Mouse (Mus musculus): ENCODE results near the gene Adamtsl1. TPM values are rescaled to one million over a fixed set of nuclear protein-coding genes. Genes with fewer than 3 reads are reported as not detected.
A peak's percentile ranks its signal among the peaks of the same experiment; 100 is the strongest.

The Adamtsl1 gene
- total and polyA plus RNA-seq, 2 experiments from 2014 or later, result 4.2 to 12.6 TPM

DNA sequence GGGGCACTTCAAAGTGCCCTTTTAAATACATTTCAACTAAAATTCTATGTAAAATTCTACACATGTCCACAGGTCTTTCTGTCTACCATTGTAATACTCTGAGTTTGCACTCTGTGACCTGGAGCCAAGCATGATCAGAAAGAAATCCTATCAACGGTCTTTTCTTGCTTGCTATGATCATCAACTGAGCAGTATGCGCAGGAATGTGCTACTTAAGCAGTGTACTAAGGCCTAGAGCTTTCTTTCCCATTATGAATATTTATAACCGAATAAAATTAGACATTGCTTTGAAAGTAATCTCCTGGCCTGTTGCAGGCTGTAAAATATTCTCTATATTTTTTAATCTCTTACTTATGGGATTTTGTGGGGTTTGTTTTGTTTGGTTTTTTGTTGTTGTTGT is 248.7 kb downstream of the Adamtsl1 start:
- ATAC-seq (peak; percentile 58), DNase-seq (no peak)
- TF ChIP-seq CTCF (IDR thresholded peaks at IDR 0.05; ENCODE audit: low read depth), result no peak
- Histone ChIP-seq H3K4me2 (ENCODE audit: low read depth) (no peak overlapping the region), H3K9me3 (ENCODE audit: low read length) (no peaks in the 10 kb centered on the region), H3K27ac (ENCODE audit: low read depth, low read length) (no peak overlapping the region), H3K36me3 (ENCODE audit: insufficient read depth) (no peaks in the 10 kb centered on the region), H3K9ac (no peak overlapping the region), H3K27me3 (ENCODE audit: insufficient read depth, low read length) (no peaks in the 10 kb centered on the region), H3K4me1 (ENCODE audit: insufficient read depth) (no peaks in the 10 kb centered on the region; the same call in 1 of the 2 replicates), H3K4me3 (ENCODE audit: low read depth, low read length) (no peak overlapping the region)
- WGBS, result 51% methylated on average over 3 of the region's 3 CpGs

DNA sequence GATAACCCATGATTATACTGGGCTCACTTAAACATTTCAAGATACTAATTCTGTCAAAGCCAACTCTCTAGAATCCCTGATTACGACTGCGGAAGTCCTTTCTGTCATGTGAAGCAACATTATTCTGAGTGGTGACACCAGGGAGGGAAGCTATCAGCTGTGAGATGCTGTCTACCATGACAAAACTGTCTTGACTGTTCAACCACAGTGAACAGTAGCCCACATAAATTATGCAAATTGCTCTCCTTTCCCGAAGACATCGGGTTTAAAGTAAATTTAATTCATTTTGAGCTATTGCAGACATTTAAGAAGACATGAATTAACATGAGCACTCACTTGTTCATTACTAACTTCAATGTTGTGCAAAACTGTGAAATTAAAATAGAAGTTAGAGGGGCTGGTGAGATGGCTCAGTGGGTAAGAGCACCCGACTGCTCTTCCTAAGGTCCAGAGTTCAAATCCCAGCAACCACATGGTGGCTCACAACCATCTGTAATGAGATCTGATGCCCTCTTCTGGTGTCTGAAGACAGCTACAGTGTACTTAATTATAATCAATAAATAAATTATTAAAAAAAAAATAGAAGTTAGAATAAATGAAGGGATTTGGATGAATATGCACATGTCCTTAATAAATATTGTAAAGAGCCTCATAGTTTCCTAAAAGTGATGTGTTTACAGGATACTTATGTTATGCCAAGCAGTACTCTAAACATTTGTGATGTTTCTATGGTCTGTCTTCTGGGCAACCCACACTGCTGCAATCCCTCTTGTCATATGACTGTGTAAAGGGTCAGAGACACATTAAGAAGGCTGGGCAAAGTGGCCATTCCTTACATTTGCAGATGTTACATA is 249.4 kb downstream of the Adamtsl1 start:
- Histone ChIP-seq H3K4me2 (ENCODE audit: low read depth) (no peak overlapping the region), H3K4me3 (ENCODE audit: low read depth, low read length) (no peak overlapping the region), H3K36me3 (ENCODE audit: insufficient read depth) (no peaks in the 10 kb centered on the region), H3K27me3 (ENCODE audit: insufficient read depth, low read length) (no peaks in the 10 kb centered on the region), H3K4me1 (ENCODE audit: insufficient read depth) (peaks cover 3% of the 10 kb centered on the region; the same call in 1 of the 2 replicates), H3K27ac (ENCODE audit: low read depth, low read length) (no peak overlapping the region), H3K9ac (no peak overlapping the region), H3K9me3 (ENCODE audit: low read length) (no peaks in the 10 kb centered on the region)
- TF ChIP-seq CTCF (IDR thresholded peaks at IDR 0.05; ENCODE audit: low read depth), result no peak
- DNase-seq, result peak; percentile 38
- ATAC-seq, result peak; percentile 89
- 37% methylated on average over 5 of the region's 5 CpGs for WGBS

DNA sequence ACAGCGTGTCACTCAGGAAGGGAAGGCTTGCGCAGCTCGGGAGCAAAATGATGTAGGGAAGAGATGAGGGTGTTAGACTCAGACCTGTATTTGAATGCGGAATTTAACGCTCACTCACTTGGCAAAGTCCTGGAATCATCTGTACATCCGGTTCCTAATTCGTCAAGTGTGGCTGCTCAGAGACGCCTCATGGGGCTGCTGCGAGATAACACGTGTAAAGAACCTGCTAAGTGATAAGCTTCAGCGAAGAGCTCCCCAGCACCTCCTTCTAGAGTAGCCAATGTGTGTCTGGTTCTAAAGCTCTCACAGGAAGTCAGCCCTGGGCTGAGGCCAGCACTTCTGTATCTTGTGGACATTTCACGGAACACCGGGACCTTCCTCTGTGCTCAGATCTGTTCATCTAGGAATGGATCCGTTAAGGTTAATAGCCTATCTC is 250.1 kb downstream of the Adamtsl1 start:
- peaks cover 5% of the 10 kb centered on the region; the same call in 1 of the 2 replicates for H3K4me1 ChIP-seq (ENCODE audit: insufficient read depth)
- ATAC-seq (no peak), DNase-seq (no peak)
- H3K9me3 ChIP-seq (ENCODE audit: low read length), result no peaks in the 10 kb centered on the region
- no peak overlapping the region for H3K4me3 ChIP-seq (ENCODE audit: low read depth, low read length)
- H3K9ac ChIP-seq, result no peak overlapping the region
- no peak overlapping the region for H3K27ac ChIP-seq (ENCODE audit: low read depth, low read length)
- 76% methylated on average over 14 of the region's 14 CpGs for WGBS
- TF ChIP-seq CTCF (IDR thresholded peaks at IDR 0.05; ENCODE audit: low read depth), result no peak
- no peaks in the 10 kb centered on the region for H3K27me3 ChIP-seq (ENCODE audit: insufficient read depth, low read length)
- no peaks in the 10 kb centered on the region for H3K36me3 ChIP-seq (ENCODE audit: insufficient read depth)
- no peak overlapping the region for H3K4me2 ChIP-seq (ENCODE audit: low read depth)

DNA sequence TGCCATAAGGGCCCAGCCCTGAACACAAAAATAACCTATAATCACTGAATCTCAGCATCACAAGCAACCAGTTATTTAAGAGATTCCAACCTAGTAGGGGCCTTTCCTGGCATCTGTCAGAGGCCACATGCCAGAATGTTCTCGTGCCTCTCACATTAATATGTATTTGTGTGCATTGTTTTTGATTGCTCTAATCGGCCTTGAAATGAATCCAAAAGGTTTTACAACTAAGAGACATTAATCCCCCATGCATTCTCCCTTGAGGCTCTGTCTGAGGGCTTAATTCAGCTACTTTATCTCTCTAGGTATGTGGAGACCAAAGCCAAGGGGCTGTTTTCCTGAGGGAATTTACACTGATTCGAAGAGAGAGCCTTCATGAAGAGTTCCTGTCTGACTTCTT is 250.5 kb downstream of the Adamtsl1 start:
- WGBS, result 14% methylated on average over 3 of the region's 3 CpGs
- Histone ChIP-seq H3K9ac (no peak overlapping the region), H3K27me3 (ENCODE audit: insufficient read depth, low read length) (no peaks in the 10 kb centered on the region), H3K9me3 (ENCODE audit: low read length) (no peaks in the 10 kb centered on the region), H3K4me2 (ENCODE audit: low read depth) (no peak overlapping the region), H3K4me3 (ENCODE audit: low read depth, low read length) (no peak overlapping the region), H3K4me1 (ENCODE audit: insufficient read depth) (peaks cover 5% of the 10 kb centered on the region; the same call in 1 of the 2 replicates), H3K36me3 (ENCODE audit: insufficient read depth) (no peaks in the 10 kb centered on the region), H3K27ac (ENCODE audit: low read depth, low read length) (no peak overlapping the region)
- DNase-seq (no peak), ATAC-seq (no peak)
- TF ChIP-seq CTCF (IDR thresholded peaks at IDR 0.05; ENCODE audit: low read depth), result no peak

DNA sequence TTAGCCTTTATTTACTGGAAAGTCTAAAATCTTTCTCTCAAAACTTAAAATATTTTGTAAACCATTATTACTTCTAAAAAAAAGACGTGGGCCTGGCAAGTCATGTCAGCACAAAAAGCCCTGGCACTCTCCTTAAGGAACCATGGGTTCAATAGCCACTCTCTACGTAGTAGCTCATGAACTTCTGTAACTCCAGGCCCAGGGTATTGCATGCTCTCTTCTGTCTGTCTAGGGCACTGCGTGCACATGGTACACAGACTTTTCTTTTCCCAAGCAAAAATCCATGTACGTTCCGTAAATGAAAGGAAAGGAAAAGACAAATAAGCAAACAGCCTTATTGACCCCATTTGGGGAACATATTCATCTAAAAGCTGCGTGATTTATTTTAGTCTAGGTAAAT is 253.7 kb downstream of the Adamtsl1 start:
- no peak for TF ChIP-seq CTCF (IDR thresholded peaks at IDR 0.05; ENCODE audit: low read depth)
- Histone ChIP-seq H3K4me3 (ENCODE audit: low read depth, low read length) (no peak overlapping the region), H3K27me3 (ENCODE audit: insufficient read depth, low read length) (no peaks in the 10 kb centered on the region), H3K36me3 (ENCODE audit: insufficient read depth) (no peaks in the 10 kb centered on the region), H3K9me3 (ENCODE audit: low read length) (no peaks in the 10 kb centered on the region), H3K4me1 (ENCODE audit: insufficient read depth) (peaks cover 5% of the 10 kb centered on the region; the same call in 1 of the 2 replicates), H3K4me2 (ENCODE audit: low read depth) (no peak overlapping the region), H3K9ac (no peak overlapping the region), H3K27ac (ENCODE audit: low read depth, low read length) (0 out of 2 replicates have a peak overlapping the region, but pooled peaks have one; percentile 64)
- peak; percentile 21; the same call in 1 of the 2 replicates for ATAC-seq
- 63% methylated on average over 6 of the region's 6 CpGs for WGBS
- DNase-seq, result no peak

DNA sequence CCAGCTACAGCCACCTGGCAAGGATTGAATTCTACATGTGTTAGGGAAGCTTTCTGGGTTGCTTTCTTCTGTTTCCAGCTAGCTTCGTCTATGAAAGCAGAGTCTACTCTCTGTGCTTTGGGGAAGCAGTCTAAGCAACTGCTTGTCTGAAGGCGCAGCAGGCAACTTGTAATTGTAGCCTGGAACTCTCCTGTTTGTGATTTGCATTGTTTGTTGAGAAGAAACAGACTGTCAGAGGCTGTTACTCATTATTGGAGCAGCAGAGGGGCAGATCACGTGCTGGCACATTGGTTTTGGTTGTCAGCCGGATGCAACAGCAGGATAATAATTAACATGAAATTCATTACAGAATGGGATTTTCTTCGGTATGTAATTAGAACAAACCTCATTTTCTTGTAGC is 254.1 kb downstream of the Adamtsl1 start:
- Histone ChIP-seq H3K4me3 (ENCODE audit: low read depth, low read length) (no peak overlapping the region), H3K4me2 (ENCODE audit: low read depth) (no peak overlapping the region)
- 0 out of 2 replicates have a peak, but pooled peaks have one; percentile 9 for TF ChIP-seq CTCF (IDR thresholded peaks at IDR 0.05; ENCODE audit: low read depth)

DNA sequence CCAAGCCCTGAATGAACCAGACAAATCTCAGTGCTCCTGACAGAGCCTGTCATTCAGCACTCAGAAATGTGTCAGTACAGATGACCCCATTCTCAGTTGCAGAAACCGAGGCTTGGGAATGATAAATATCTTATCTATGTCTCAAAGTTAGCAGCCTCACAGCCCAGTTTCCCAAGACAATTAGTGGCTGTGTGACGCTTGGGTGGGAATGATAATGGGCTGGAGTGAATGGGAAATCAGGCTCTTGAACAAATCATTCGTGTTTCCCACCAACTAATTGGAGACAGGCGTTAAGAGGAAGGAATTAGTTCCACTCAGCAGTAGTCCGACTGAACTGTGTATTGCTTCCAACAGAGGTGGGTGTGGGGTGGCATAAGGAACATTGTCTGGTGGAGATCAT is 268.5 kb downstream of the Adamtsl1 start:
- Histone ChIP-seq H3K4me1 (ENCODE audit: insufficient read depth) (no peaks in the 10 kb centered on the region), H3K27me3 (ENCODE audit: insufficient read depth, low read length) (no peaks in the 10 kb centered on the region; the same call in 1 of the 2 replicates), H3K27ac (ENCODE audit: low read depth, low read length) (no peak overlapping the region), H3K4me3 (ENCODE audit: low read depth, low read length) (no peak overlapping the region), H3K9ac (no peak overlapping the region), H3K36me3 (ENCODE audit: insufficient read depth) (no peaks in the 10 kb centered on the region), H3K9me3 (ENCODE audit: low read length) (no peaks in the 10 kb centered on the region), H3K4me2 (ENCODE audit: low read depth) (no peak overlapping the region)
- ATAC-seq, result no peak
- no peak for TF ChIP-seq CTCF (IDR thresholded peaks at IDR 0.05; ENCODE audit: low read depth)
- DNase-seq, result no peak
- 3% methylated on average over 5 of the region's 5 CpGs for WGBS

More for the DNA sequence above, 254.1 kb downstream of the Adamtsl1 start:
- peaks cover 5% of the 10 kb centered on the region; the same call in 1 of the 2 replicates for H3K4me1 ChIP-seq (ENCODE audit: insufficient read depth)
- peak; percentile 74 for DNase-seq
- no peak overlapping the region for H3K9ac ChIP-seq
- no peaks in the 10 kb centered on the region for H3K36me3 ChIP-seq (ENCODE audit: insufficient read depth)
- no peaks in the 10 kb centered on the region for H3K9me3 ChIP-seq (ENCODE audit: low read length)
- ATAC-seq, result peak; percentile 94
- no peaks in the 10 kb centered on the region for H3K27me3 ChIP-seq (ENCODE audit: insufficient read depth, low read length)
- WGBS, result 12% methylated on average over 5 of the region's 5 CpGs
- H3K27ac ChIP-seq (ENCODE audit: low read depth, low read length), result 0 out of 2 replicates have a peak overlapping the region, but pooled peaks have one; percentile 64

All from forebrain, postnatal 0 days (tissue).